Mouse (Mus musculus): ENCODE results near the gene Nlrc3. TPM values are rescaled to one million over a fixed set of nuclear protein-coding genes. Genes with fewer than 3 reads are reported as not detected.

Gene Nlrc3
- polyA plus RNA-seq, 1 experiment from 2014 or later, result 2.0 TPM

GRCm38 (mm10) chr16:3907471-3907870 lies 69.0 kb downstream of the Nlrc3 start:
- peaks cover 35% of the 10 kb centered on the region for H3K36me3 ChIP-seq (ENCODE audit: insufficient read depth)
- DNase-seq (no peak), ATAC-seq (ENCODE audit: insufficient read depth) (no peak)
- H3K9me3 ChIP-seq (ENCODE audit: low read depth, low read length), result no peaks in the 10 kb centered on the region
- no peaks in the 10 kb centered on the region for H3K4me1 ChIP-seq (ENCODE audit: insufficient read depth)
- H3K9ac ChIP-seq, result no peak overlapping the region
- no peaks in the 10 kb centered on the region for H3K27me3 ChIP-seq (ENCODE audit: insufficient read depth, low read length)
- no peak overlapping the region for H3K4me3 ChIP-seq (ENCODE audit: low read depth, low read length)
- H3K4me2 ChIP-seq, result no peak overlapping the region; the same call in 1 of the 2 replicates
- WGBS, result 70% methylated on average over 2 of the region's 2 CpGs
- no peak for TF ChIP-seq CTCF (IDR thresholded peaks at IDR 0.05; ENCODE audit: low read depth)
- no peak overlapping the region for H3K27ac ChIP-seq (ENCODE audit: low read depth)

- ATAC-seq (ENCODE audit: insufficient read depth), result no peak
- WGBS, result 88% methylated on average over 1 of the region's 1 CpGs
- no peak overlapping the region for H3K4me2 ChIP-seq
- H3K9ac ChIP-seq, result no peak overlapping the region
- H3K36me3 ChIP-seq (ENCODE audit: insufficient read depth), result peaks cover 52% of the 10 kb centered on the region
- no peaks in the 10 kb centered on the region for H3K9me3 ChIP-seq (ENCODE audit: low read depth, low read length)
- no peaks in the 10 kb centered on the region for H3K4me1 ChIP-seq (ENCODE audit: insufficient read depth)
- H3K27ac ChIP-seq (ENCODE audit: low read depth), result no peak overlapping the region
- no peaks in the 10 kb centered on the region for H3K27me3 ChIP-seq (ENCODE audit: insufficient read depth, low read length)
- no peak overlapping the region for H3K4me3 ChIP-seq (ENCODE audit: low read depth, low read length)
- no peak for DNase-seq
- TF ChIP-seq CTCF (IDR thresholded peaks at IDR 0.05; ENCODE audit: low read depth), result no peak
These were observed 79.9 kb downstream of the Nlrc3 start for GRCm38 (mm10) chr16:3896553-3896952.

GRCm38 (mm10) chr16:3896046-3896445 lies 80.4 kb downstream of the Nlrc3 start:
- no peaks in the 10 kb centered on the region for H3K9me3 ChIP-seq (ENCODE audit: low read depth, low read length)
- no peaks in the 10 kb centered on the region for H3K4me1 ChIP-seq (ENCODE audit: insufficient read depth)
- no peak overlapping the region for H3K27ac ChIP-seq (ENCODE audit: low read depth)
- no peak overlapping the region for H3K9ac ChIP-seq
- H3K36me3 ChIP-seq (ENCODE audit: insufficient read depth), result peaks cover 47% of the 10 kb centered on the region
- ATAC-seq (ENCODE audit: insufficient read depth), result no peak
- no peak for DNase-seq
- WGBS, result 74% methylated on average over 6 of the region's 6 CpGs
- H3K4me2 ChIP-seq, result no peak overlapping the region
- no peak overlapping the region for H3K4me3 ChIP-seq (ENCODE audit: low read depth, low read length)
- H3K27me3 ChIP-seq (ENCODE audit: insufficient read depth, low read length), result no peaks in the 10 kb centered on the region
- TF ChIP-seq CTCF (IDR thresholded peaks at IDR 0.05; ENCODE audit: low read depth), result no peak

GRCm38 (mm10) chr16:3895173-3895792 lies 81.1 kb downstream of the Nlrc3 start:
- no peak overlapping the region for H3K9ac ChIP-seq
- H3K27ac ChIP-seq (ENCODE audit: low read depth), result peak overlapping the region; percentile 15
- WGBS, result 69% methylated on average over 9 of the region's 9 CpGs
- no peaks in the 10 kb centered on the region for H3K4me1 ChIP-seq (ENCODE audit: insufficient read depth)
- DNase-seq (peak; percentile 41), ATAC-seq (ENCODE audit: insufficient read depth) (0 out of 2 replicates have a peak, but pooled peaks have one; percentile 21)
- H3K4me2 ChIP-seq, result no peak overlapping the region
- peaks cover 39% of the 10 kb centered on the region for H3K36me3 ChIP-seq (ENCODE audit: insufficient read depth)
- H3K27me3 ChIP-seq (ENCODE audit: insufficient read depth, low read length), result no peaks in the 10 kb centered on the region
- TF ChIP-seq CTCF (IDR thresholded peaks at IDR 0.05; ENCODE audit: low read depth), result no peak
- no peak overlapping the region for H3K4me3 ChIP-seq (ENCODE audit: low read depth, low read length)
- no peaks in the 10 kb centered on the region for H3K9me3 ChIP-seq (ENCODE audit: low read depth, low read length)

Small RNAs within 50 kb of the gene (microRNA-seq; reads per million reads assigned to microRNA genes)
- gene Gm23493 (ENCODE audit: borderline number of aligned reads), result not detected

Other genes starting within 250 kb of the Nlrc3 start
- gene Zfp263, start 232.5 kb downstream of the Nlrc3 start, polyA plus RNA-seq (2014; fragmentation: Nextera tagmentation; extraction: Ambion mirVana), result 27.1 and 30.6 TPM in 2 replicates
- gene Olfr15, start 145.8 kb downstream of the Nlrc3 start, polyA plus RNA-seq (2014; fragmentation: Nextera tagmentation; extraction: Ambion mirVana), result not detected in 2 replicates
- gene Zfp174, start 129.4 kb downstream of the Nlrc3 start, polyA plus RNA-seq (2014; fragmentation: Nextera tagmentation; extraction: Ambion mirVana), result 1.1 and 1.2 TPM in 2 replicates
- gene Naa60, start 104.3 kb downstream of the Nlrc3 start, polyA plus RNA-seq (2014; fragmentation: Nextera tagmentation; extraction: Ambion mirVana), result 59.0 and 59.1 TPM in 2 replicates
- gene Zfp597, start 92.1 kb downstream of the Nlrc3 start, polyA plus RNA-seq (2014; fragmentation: Nextera tagmentation; extraction: Ambion mirVana), result 6.2 and 6.5 TPM in 2 replicates
- gene Gm20695, start 92.0 kb downstream of the Nlrc3 start, polyA plus RNA-seq (2014; fragmentation: Nextera tagmentation; extraction: Ambion mirVana), result 2.3 and 2.4 TPM in 2 replicates
- 5.8 and 7.2 TPM in 2 replicates for gene 1700037C18Rik, start 67.9 kb downstream of the Nlrc3 start, polyA plus RNA-seq (2014; fragmentation: Nextera tagmentation; extraction: Ambion mirVana)
- 21.1 and 23.1 TPM in 2 replicates for gene Cluap1, start 67.8 kb downstream of the Nlrc3 start, polyA plus RNA-seq (2014; fragmentation: Nextera tagmentation; extraction: Ambion mirVana)
- gene Slx4, start 27.1 kb upstream of the Nlrc3 start, polyA plus RNA-seq (2014; fragmentation: Nextera tagmentation; extraction: Ambion mirVana), result 27.0 and 27.8 TPM in 2 replicates
- 4.4 and 4.9 TPM in 2 replicates for gene Dnase1, start 60.3 kb upstream of the Nlrc3 start, polyA plus RNA-seq (2014; fragmentation: Nextera tagmentation; extraction: Ambion mirVana)
- 94.1 and 97.2 TPM in 2 replicates for gene Trap1, start 101.2 kb upstream of the Nlrc3 start, polyA plus RNA-seq (2014; fragmentation: Nextera tagmentation; extraction: Ambion mirVana)
- gene Crebbp, start 237.4 kb upstream of the Nlrc3 start, polyA plus RNA-seq (2014; fragmentation: Nextera tagmentation; extraction: Ambion mirVana), result 38.0 and 38.1 TPM in 2 replicates

Data from lung, embryonic 14.5 days (tissue).